Mouse (Mus musculus): Measurements from ENCODE around the gene Mapk10.

DNA sequence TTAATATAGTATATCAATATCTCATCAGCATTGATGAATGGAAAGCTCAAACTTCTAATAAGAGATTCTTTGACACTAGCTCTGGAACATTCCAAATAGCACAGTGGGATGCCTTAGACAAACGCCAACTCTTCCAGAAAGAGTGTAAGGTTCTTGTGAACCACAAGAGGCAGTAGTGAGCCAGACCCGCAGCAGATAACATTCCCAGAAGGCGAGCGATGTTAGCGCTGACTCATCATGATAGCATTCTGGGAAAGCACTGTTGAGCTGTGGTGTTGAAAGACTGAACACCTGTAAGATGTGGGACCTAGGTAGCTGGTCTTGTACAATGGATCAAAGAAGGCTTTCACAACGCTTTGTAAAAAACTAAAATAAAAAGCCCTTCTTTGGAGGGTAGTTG lies 78.3 kb downstream of the Mapk10 start:
- TF ChIP-seq CTCF (IDR thresholded peaks at IDR 0.05; ENCODE audit: control insufficient read depth, insufficient read depth, insufficient replicate concordance, low read depth, low read length): peak; percentile 39; the same call in 1 of the 2 replicates
- TF ChIP-seq POLR2A (IDR thresholded peaks at IDR 0.05; ENCODE audit: control insufficient read depth, low read depth, low read length): no peak
